Mouse (Mus musculus) duodenum, adult 2 months (tissue): ENCODE measurements around the gene Gm21812. TPM values are rescaled to one million over a fixed set of nuclear protein-coding genes. Genes with fewer than 3 reads are reported as not detected.

Experiments
- polyA plus RNA-seq: library from polyadenylated mRNA; depleted of rRNA; stranded (reverse); fragments of >200 nt; gene quantifications from 2 replicates; pipeline ENCODE4 v1.2.3, GENCODE M21; 2012; ENCODE audit warnings: low replicate concordance; rRNA removed

Gm21812 gene
- polyA plus RNA-seq, result not detected in 2 replicates

GRCm38 (mm10) chrY:9347084-9347483 lies at the start of gene Gm21812:
Gene Gm21812 (minus strand): TSS chrY:9347184.

Other genes with a start within 250 kb of the Gm21812 start
- gene Gm21292, start 213.3 kb downstream of the Gm21812 start, polyA plus RNA-seq, result not detected in 2 replicates
- gene Gm21721, start 145.0 kb downstream of the Gm21812 start, polyA plus RNA-seq, result not detected in 2 replicates
- gene Gm21874, start 69.0 kb upstream of the Gm21812 start, polyA plus RNA-seq, result not detected in 2 replicates